ENCODE assay signal across 24 mouse cellular contexts in genomic region chr13:26734981-26735380, GRCm38 (mm10). TPM values are rescaled to one million over a fixed set of nuclear protein-coding genes. Genes with fewer than 3 reads are reported as not detected.
"Had no signal": no experiment of that assay in that cellular context is flagged by ENCODE, and none has a peak within 500 bp of the region (broad histone marks: within the 10 kb centered on the region; RNA-seq: fewer than 3 reads in every experiment).

No protein-coding gene starts in this region.

- H3K27ac ChIP-seq: kidney, postnatal 0 days; layer of hippocampus, adult 2 months; midbrain, embryonic 13.5 days; neural tube, embryonic 12.5 days had no signal

- H3K9me3 ChIP-seq: midbrain, embryonic 13.5 days; neural tube, embryonic 12.5 days had no signal

- H3K36me3 ChIP-seq: midbrain, embryonic 13.5 days; neural tube, embryonic 12.5 days had no signal

- H3K4me3 ChIP-seq: layer of hippocampus, adult 2 months; midbrain, embryonic 13.5 days; neural tube, embryonic 12.5 days had no signal

- DNase-seq: kidney, adult 11 months; kidney, adult 9 months; kidney, postnatal 36 days; lung, embryonic 14.5 days; lung, postnatal 10 days; lung, postnatal 4 days; retina, postnatal 1 day; right cerebral cortex, postnatal 4 days; spleen, adult 18-20 months; thymus, adult 18-20 months; thymus, postnatal 14 days had no signal

- H3K4me1 ChIP-seq: midbrain, embryonic 13.5 days; neural tube, embryonic 12.5 days had no signal

- H3K27me3 ChIP-seq: midbrain, embryonic 13.5 days; neural tube, embryonic 12.5 days had no signal

RNA-seq across cellular contexts. Expression of gene Hdgfl1, which starts 35.0 kb away (rescaled TPM):
- total RNA-seq: layer of hippocampus, adult 2 months; layer of hippocampus, postnatal 10 days; left cerebral cortex, postnatal 36 days; megakaryocyte, adult 5-6 weeks; monocyte, adult 5-6 weeks had no signal
- polyA plus RNA-seq: kidney, postnatal 0 days; limb, embryonic 14.5 days; liver, embryonic 11.5 days; liver, embryonic 16.5 days; lung, embryonic 14.5 days; midbrain, embryonic 13.5 days; neural tube, embryonic 12.5 days; stomach, embryonic 14.5 days; urinary bladder, adult 2 months had no signal
